Mouse (Mus musculus) spleen, postnatal 14 days (tissue): Measurements from ENCODE around the gene Calr.

ENCODE experiments used
- DNase-seq, 2 experiments: peaks; one replicate each; pipeline ENCODE4 v3.0.0; 2021 to 2022; ENCODE audit warnings: low spot score in 2 of 2

Gene Calr

DNA sequence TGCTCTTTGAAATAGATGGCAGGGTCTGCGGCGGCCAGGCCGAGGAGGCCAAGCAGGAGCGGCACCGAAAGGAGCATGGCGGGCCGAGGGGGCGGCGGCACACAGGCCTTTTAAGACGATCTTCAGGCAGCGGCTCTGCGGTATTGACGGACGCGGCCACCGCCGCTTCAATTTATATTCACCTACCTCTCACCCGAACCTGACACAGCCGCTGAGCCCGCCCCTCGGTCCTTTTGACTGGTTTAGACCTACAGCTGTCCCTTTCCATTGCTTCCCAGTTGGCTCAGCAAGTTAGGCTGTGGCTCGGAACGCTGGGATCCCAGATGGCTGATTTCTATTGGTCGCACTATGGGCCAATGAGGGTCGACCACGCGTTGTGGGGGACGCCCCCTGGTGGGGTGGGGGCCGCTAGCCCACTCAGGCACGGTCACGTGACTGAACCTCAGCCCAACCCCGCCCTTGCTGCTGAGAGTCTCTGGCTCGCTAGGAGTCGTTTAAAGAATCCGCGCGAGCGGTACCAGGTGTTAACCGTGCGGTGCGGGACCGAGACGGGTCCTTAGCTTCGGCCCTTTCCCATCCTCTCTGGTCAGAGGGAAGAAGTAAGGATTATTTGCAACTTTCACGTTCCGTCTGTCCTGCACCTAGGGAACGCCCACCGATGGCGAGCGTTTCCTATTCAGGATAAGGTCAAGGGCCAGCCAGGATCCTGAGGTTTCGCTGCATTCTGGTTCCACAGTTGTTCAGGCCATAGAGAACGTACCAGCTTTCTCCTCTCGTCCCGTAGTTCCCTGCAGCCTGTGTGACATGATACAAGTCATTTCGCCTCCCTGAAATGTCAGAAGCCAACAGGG lies at the start of gene Calr:
TSS of gene Calr (minus strand) at position 213 of the 851 bp plus-strand sequence.
- DNase-seq = peak; percentile 99

DNA sequence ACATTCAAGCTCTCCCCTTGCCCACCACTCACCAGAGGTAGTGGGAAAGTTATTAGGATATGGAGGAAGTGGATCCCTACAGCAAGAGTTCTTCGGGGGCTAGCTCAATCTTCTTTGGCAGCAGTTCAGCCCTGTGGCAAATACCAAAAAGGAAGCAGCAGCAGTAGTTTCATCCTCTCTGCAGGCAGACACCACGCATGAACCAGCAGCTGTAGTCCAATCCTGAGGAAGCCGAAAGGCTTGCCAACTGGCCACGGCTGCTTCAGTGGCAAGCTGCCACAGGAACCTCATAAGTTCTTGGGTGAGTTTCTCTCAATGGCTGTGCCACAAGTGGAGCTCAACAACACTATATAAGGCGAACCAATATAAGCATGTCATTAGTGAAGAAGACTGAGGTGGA lies 49.2 kb upstream of the Calr start:
- no peak for DNase-seq

DNA sequence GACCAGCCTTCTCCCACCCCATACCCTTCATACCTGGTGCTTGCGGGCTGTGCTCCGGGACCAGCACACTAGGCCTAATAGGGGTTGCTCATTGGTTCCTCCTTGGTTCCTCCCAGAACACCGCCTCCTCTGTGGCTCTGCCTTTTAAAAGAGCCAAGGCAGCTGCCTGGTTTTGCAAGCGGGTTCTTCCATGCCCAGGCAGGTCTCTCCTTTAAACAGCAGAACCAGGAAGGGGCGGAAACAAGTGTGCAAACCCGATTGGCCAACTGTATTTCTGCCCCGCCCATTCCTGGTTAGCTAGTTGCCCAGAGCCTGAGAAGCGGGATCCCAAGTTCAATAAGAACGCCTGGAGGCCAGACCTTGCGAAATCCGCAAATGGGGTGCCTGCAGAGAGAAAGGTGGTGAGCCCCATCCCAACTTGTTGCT lies 47.0 kb upstream of the Calr start, which contains the start of gene Gcdh:
TSS of gene Gcdh (minus strand) at position 213 of the 426 bp plus-strand sequence.
- DNase-seq = peak; percentile 74 to 80

DNA sequence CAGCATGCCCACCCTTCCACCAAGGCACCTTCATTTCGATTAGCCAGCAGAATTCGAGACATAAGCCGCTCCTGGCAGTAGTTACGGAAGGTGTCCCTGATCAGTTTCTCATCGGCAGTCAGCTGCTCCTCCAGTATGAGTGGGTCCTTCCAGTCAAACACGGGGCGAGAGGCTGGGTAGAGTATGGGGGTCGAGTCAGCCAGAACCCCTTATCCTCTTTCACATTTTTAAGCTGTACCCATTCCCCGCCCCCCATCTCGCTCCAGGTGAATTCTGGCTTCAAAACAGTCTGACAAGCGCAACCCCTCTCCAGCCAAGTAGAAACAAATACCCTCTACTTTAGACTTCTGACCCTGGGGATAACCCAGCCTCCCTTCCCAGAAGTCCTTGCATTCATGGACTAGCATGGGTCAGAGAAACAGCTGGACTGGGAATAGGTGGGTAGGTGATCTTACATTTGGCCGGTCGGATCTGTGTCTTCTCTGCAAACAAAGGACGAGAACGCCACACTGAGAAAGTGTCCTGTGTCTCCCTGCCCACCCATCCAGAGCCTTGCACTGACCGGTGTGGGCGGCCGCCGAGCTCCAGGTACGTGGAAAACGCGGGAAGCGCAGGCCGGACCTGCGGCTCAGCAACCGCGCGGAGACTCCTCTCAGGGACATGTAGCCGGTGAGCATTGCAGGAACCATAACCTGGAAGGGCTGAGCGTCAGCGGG lies 46.4 kb upstream of the Calr start:
- DNase-seq = no peak

DNA sequence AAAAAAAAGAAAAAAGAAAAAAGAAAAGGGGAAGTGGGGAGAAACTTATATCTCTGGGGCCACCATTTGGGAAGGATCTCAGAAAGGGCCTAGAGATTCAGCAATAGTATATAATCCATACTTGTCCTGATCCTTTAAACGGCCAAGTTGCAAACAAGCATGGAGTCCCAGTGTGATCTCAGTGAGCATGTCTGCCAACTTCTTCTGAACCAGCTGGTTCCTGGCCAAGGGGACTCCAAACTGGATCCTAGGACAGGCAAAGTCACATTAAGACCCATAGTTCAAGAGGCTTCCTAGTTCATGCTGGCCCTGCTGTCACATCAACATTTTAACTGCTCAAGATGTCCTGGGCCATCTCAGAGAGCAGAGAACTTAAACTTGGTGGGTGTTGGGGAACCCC lies 42.4 kb upstream of the Calr start:
- DNase-seq = no peak

DNA sequence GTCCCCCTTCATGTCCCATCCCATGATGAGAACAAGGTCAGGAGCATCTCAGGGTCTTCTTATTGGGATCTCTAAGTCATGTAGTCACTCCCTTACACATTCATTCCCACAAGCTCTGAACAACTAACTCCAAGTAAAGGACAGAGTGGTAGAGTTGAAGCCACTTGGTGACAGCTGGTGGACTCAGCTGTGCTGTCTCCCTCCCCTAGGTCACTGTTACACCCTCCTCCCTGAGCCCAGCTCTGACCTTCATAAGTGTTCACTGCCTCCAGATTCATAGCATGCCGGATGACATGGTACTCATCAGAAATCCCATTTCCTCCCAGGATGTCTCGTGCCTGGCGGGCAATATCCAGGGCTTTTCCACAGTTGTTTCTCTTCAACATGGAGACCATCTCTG lies 41.5 kb upstream of the Calr start:
- DNase-seq = no peak

DNA sequence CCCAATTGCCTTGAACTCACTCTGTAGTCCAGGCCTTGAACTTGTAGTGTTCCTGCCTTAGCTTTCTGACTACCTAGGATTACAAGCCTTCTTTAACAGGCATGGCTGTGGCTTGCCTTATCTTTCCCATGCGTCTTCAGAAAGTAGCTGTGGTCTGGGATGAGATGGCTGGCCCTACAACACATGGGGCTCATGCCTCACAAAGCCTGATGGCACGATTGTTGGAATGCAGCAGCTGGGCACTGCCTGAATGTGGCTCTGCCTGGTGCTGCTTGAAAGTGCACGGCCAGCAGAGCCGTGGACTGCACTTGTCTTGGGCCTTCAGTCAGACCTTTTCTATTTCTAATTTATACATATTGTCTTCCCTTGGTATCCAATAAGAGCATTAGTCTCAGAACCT lies 38.0 kb upstream of the Calr start:
- DNase-seq = no peak

DNA sequence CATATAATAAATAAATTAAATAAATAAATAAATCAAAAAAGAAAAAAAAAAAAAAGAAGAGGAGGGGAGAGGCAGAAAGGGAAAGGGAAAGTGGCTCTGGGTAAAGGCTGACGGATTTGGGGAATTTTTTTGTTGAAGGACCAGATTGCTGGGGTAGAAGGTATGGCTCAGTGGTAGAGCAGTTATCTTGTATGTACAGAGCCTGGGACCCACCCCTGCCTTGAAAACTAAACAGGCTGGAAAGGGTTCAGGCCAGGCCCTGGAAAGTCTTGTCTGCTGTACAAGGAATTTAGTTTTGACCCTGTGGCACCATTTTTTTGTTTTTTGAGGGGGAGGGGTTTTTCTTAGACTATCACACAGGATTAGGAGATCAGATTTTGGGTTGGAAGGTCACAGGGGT lies 32.2 kb upstream of the Calr start:
- DNase-seq = no peak

DNA sequence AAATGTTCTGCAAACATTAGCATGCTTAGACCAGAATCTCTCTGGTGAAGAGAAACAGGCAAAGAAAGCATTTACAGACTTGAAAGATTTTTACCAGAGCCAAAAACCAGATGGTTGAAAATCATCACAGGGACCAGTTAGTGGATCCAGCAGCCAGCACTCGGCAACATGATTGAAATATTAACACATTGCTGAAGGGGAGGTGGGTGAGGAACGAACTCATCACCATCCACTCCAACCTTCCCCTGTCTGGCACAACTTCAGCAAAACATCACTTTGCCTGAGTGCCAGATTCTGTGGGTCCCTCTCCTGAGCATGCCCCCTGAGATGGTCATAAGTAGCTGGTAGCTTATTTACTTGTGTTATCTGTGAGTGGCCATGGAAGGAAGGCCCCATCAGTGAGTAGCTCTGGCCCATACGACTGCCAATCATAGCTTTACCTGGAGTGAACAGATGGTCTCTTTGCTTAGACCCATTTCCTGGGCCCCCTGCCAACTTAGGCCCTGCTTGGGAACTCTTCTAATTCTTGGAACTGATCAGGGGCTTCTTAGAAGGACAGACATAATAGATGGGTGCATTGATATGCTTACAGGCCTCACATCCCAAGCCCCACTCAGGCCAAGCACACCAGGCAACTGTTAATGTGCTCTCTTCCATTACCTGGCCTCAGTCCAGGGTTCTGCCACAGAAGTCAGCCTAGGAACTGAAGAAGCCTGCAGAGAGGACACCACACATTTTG lies 30.7 kb upstream of the Calr start:
- no peak for DNase-seq

DNA sequence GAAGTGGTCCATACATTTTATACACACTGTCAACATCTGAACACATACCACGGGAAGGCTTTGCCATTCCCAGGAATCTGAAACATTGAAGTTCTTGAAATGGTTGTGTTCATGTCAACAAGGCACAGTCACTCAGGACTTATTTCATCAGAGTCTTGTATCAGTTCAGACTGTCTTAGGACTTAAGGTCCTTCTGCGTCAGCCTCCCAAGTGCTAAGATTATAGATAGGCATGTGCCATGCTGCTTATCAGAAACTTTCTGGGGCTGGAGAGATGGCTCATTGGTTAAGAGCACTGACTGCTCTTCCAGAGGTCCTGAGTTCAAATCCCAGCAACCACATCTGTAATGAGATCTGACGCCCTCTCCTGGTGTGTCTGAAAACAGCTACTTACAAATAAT lies 27.6 kb upstream of the Calr start:
- no peak for DNase-seq

DNA sequence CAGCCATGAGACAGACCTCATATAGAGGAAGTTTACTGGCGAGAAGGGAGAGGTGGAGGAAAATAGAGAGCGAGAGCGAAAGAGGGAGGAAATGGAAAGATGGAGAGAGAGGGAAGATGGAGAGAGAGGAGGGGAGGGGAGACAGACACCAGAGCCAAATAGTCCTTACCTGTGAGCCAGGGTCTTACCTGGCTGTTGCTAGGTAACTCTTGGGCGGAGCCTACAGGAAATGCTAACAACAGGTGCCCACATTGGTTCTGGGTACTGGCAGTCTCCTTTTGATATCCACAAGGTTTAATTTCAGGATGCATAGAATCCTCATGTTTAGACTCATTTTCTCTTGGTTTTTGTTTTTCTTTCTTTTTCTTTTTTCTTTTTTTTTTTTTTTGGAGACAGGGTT lies 26.3 kb upstream of the Calr start:
- no peak for DNase-seq

DNA sequence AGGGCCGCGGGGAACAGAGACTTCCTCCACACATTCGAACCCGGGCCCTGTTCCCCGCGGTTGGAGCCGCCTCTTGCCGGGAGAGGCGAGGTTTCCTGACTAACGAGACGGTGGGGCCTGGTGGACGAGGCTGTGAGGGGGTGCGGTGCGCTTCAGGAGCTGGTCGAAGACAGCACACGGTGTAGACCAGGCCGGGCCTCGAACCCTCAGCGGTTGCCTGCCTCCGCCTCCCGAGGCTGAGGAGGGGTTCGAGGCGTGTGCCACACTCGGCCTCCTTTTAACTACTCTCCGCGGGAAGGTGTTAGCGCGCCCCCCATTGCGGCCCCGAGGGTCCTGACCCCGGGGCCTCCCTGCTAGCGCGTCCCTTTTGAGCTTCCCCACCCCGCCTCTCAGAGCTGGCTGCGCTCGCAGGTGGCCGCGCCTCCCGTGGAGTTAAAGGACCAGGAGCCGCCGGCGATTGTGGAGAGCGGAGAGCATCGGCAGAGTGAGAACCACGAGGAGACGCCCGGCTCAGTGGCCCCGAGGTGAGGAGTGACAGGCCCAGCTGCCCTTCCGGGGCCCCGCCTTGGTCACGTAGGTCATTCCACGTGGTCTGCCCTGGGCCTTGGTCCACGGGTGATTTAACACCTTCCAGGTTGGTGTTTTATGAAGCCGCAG lies 25.7 kb upstream of the Calr start:
- DNase-seq = peak in 1 of 2 experiments; percentile 32

DNA sequence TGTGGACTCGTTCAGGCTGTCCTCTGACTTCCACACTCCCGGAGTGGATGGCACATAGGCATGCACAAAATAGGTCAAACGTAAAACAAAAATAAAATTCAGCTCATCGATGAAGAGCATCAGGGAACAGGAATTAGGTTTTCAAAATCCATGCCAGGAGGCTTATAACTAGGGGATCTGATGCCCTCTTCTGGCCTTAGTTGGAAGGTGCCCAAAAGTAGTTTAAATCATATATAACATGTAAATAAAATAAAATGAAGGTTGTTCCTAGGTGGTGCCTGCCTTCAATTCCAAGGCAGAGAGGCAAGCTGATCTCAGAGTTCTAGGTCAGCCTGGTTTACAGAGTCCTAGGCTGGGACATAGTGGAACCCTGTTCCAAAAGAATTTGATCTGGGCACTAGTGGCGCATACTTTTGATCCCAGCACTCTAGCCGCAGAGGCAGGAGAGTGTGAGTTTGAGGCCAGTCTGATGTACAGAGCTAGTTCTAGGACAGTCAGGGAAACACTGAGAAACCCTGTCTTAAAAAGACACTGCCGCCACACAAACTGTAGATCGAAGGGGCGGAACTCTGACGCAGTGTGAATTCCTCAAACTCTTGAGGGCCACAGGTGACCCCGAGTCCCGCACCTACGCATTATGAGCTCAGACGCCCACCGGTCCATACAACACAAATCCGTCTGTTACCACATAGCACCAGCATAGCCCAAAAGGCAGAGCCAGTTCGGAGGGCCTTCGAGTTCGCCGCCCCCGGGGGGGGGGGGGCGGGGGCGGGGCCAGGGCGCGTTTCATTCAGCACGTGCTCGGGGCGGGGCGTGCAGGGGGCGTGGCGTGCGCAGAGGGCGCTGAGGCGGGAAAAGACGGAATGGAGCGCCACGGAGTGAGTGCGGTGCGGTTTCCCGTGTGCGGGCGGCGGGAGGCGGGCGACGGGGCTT lies 24.9 kb upstream of the Calr start, which contains the start of gene Syce2:
TSS of gene Syce2 (plus strand) at position 736 of the 933 bp plus-strand sequence.
- peak; percentile 82 to 85 for DNase-seq

DNA sequence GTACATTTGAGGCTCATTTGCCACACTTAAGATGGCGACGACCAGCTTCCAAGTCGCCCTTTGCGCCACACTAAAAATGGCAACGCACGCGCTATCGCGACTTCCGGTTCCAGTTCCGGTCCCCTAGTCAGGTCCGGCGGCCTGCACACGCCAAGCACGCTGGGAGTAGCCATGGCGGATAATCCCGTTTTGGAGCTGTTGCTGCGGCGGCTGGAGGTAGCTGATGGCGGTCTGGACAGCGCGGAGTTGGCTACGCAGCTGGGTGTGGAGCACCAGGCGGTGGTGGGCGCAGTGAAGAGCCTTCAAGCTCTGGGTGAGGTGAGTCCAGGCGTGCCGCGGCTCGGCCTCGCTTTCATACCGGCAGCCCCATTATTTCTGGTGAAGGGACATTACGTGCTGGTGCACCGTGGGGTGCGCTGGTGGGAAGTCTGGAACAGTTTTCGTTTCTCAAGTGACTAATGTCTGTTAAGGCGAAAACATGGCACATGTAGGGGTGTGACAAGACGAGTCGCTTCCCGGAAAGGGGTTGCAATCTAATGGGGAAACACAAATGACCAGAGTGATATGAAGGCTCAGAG lies 10.2 kb upstream of the Calr start, which contains the start of gene Farsa:
TSS of gene Farsa (plus strand) at position 126 of the 578 bp plus-strand sequence.
- DNase-seq = peak; percentile 82 to 90

DNA sequence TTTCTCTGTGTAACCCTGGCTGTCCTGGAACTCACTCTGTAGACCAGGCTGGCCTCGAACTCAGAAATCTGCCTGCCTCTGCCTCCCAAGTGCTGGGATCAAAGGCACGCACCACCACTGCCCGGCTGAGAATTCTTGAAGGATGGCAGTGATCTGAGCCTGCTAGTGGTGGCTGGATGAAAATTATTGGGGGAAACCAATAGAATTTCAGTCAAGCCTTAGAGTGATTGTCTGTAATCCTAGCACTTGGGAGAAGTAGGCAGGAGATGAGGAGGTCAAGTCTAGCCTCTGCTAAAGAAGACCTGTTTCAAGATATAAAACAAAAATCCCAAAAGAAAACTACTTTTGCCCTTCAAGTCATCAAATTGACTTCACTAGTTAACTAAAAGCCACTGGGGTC lies 9.7 kb upstream of the Calr start:
- no peak for DNase-seq

DNA sequence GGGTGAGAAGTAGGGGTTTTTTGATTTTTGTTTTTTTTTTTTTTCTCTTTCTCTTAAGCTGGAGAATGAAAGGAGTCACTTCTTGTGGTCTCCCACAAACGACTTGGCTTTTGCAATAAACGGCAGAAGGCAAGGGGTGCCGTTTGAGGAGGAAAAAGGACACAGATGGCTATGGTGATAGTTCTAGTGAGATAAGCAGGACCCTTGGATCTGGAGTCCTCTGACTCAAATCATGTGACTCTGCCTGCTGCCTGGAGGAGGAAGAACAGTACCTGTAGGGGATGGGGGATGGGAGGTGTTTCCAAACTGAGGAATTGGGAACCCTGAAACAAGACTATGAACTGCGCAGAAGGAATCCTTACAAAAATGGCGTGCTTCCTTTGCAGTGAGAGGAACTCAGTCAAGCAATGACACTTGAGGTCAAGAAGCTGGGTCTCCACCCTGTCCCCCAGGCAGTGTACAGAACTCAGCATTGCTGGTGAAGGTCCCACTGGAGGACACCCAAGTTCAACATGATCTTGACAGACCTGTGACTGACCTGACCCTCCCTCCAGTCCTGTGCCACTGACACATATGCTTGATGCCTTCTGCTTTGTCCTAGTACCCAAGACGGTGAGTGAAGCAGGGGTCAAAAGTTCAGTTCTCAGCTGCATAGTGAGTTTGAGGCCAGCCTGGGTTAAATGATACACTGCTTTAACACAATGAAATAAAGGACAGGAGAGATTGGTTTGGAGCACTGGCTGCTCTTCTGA lies 1.1 kb upstream of the Calr start:
- no peak for DNase-seq

DNA sequence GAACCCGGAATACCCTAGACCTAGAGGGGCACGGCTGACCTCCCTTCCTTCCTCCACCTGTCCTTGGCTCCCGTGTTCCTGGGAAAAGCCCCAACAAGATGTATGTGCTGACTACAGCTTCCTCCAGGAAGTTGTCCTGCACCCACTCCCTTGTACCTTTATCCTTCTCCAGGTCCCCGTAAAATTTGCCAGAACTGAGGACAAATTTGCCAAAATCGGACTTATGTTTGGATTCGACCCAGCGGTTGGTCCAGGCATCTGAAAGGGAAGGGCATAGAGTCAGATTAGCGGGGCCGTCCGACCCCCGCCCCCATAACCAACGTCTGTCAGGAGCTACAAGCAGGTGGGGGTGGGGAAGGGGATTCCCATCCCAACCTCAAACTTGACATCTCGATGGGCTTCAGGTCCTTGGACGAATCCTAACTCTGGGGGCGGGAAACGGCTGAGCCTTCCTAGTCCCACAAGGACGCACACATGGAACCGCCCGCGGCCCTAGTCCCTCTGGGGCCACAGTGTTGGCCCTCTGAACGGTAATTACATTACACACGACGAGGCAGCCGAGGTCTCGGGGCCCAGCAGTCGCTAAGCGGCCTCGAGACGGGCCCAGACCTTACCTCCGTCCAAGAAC lies 526 bp downstream of the Calr start:
- no peak for DNase-seq

DNA sequence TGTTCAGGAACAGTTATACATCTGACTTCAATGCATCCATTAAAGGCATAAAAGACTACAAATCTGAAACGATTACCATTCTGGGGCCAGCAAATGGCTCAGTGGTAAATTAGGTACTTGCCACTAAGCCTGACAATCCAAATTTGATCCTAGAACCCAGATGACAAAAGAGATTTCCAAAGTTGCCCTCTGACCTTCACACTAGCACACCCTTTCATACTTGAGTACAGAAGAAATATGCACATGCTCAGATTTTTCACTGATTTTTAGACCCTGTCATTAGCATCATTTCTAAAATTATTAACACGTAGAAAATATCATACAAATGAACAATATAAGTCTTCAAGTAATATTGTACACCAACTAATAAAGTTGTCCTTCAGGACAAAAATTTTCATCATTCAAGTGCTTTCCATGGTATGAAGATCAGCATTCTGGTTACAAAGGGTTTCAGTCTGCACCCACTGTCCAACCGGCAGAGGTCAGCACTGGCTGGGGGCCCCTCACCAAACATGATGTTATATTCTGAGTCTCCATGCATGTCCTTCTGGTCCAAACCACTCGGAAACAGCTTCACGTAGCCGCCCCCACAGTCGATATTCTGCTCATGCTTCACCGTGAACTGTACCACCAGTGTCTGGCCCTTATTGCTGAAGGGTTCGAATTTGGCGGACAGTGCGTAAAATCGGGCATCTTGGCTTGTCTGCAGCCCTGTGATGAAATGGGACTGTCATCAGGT lies 1.2 kb downstream of the Calr start:
- DNase-seq = no peak
